In genomic region chr2:38983456-38983855, GRCm38 (mm10) we compare ENCODE assay signal across 19 mouse cellular contexts. TPM values are rescaled to one million over a fixed set of nuclear protein-coding genes. Genes with fewer than 3 reads are reported as not detected.
DNase-seq lines count a peak whose midpoint lies in the region; ATAC-seq and TF ChIP-seq lines count a peak whose summit lies in the region.
"Had no signal": no experiment of that assay in that cellular context is flagged by ENCODE, and none has a peak within 500 bp of the region (broad histone marks: within the 10 kb centered on the region; RNA-seq: fewer than 3 reads in every experiment).

No protein-coding gene starts in this region.

- H3K4me2 ChIP-seq in heart, postnatal 0 days (ENCODE audit: low read depth, low read length) = no peak overlapping the region
- H3K4me2 ChIP-seq: hindbrain, embryonic 12.5 days; kidney, embryonic 15.5 days; liver, embryonic 15.5 days; stomach, embryonic 15.5 days had no signal

- H3K4me3 ChIP-seq in heart, postnatal 0 days (ENCODE audit: low read depth, low read length) = no peak overlapping the region
- no peak overlapping the region for H3K4me3 ChIP-seq in lung, adult 2 months (replicated peaks; ENCODE audit: extremely low read depth, low read depth, low read length)
- no peak overlapping the region for H3K4me3 ChIP-seq in E14TG2a.4 (replicated peaks; ENCODE audit: low read length)
- H3K4me3 ChIP-seq: hindbrain, embryonic 12.5 days; kidney, embryonic 15.5 days; liver, embryonic 15.5 days; stomach, embryonic 15.5 days had no signal

- H3K27ac ChIP-seq in heart, postnatal 0 days (ENCODE audit: low read depth) = no peak overlapping the region
- H3K27ac ChIP-seq: hindbrain, embryonic 12.5 days; kidney, embryonic 15.5 days; liver, embryonic 15.5 days; stomach, embryonic 15.5 days had no signal

- intact Hi-C loops in heart, postnatal 25 days (cut with DNase I) = no loop called here

- H3K9me3 ChIP-seq in heart, postnatal 0 days (replicated peaks; ENCODE audit: control insufficient read depth, low read length) = no peaks in the 10 kb centered on the region
- H3K9me3 ChIP-seq in E14TG2a.4 (ENCODE audit: low read length) = peaks cover 12% of the 10 kb centered on the region
- H3K9me3 ChIP-seq: kidney, embryonic 15.5 days; stomach, embryonic 15.5 days had no signal

- H3K9ac ChIP-seq in heart, postnatal 0 days (replicated peaks; ENCODE audit: low read depth, low read length) = no peak overlapping the region
- H3K9ac ChIP-seq: hindbrain, embryonic 12.5 days; kidney, embryonic 15.5 days; liver, embryonic 15.5 days; stomach, embryonic 15.5 days had no signal

- DNase-seq in heart, postnatal 0 days (ENCODE audit: low spot score) = no peak
- DNase-seq in heart, adult 18-20 months = no peak
- no peak for DNase-seq in lung, adult 2 months
- no peak for DNase-seq in lung, postnatal 4 days
- DNase-seq in induced T-regulatory cell, adult 2 months (ENCODE audit: low read depth) = peak; percentile 29
- no peak for DNase-seq in urinary bladder, postnatal 14 days (ENCODE audit: low spot score)
- no peak for DNase-seq in heart, postnatal 25 days (ENCODE audit: low spot score)
- DNase-seq: cerebellum, adult 2 months; embryo, embryonic 11 days; gastrocnemius, postnatal 25 days; right cerebral cortex, postnatal 25 days had no signal

- no peak for TF ChIP-seq EP300 in heart, postnatal 0 days (IDR thresholded peaks at IDR 0.05; ENCODE audit: low read depth)

- H3K4me1 ChIP-seq in heart, postnatal 0 days (ENCODE audit: control insufficient read depth, insufficient read depth) = no peaks in the 10 kb centered on the region
- H3K4me1 ChIP-seq in lung, adult 2 months (ENCODE audit: control insufficient read depth, insufficient read depth, low read length) = no peaks in the 10 kb centered on the region
- peaks cover 35% of the 10 kb centered on the region for H3K4me1 ChIP-seq in E14TG2a.4 (replicated peaks; ENCODE audit: low read depth, low read length)
- H3K4me1 ChIP-seq: hindbrain, embryonic 12.5 days; kidney, embryonic 15.5 days had no signal

- no peak for TF ChIP-seq POLR2A in lung, adult 2 months (IDR thresholded peaks at IDR 0.05; ENCODE audit: borderline replicate concordance, extremely low read depth, low read depth, low read length)

- 98% methylated on average over 2 of the region's 2 CpGs for WGBS in heart, postnatal 0 days
- WGBS in lung, adult 2 months = 99% methylated on average over 2 of the region's 2 CpGs

- no peak for ATAC-seq in heart, postnatal 0 days (ENCODE audit: insufficient read depth, low read depth)
- ATAC-seq: forebrain, embryonic 16.5 days; Patski had no signal

- H3K27me3 ChIP-seq in heart, postnatal 0 days (ENCODE audit: control insufficient read depth, insufficient read depth, low read length) = no peaks in the 10 kb centered on the region
- H3K27me3 ChIP-seq in E14TG2a.4 (ENCODE audit: insufficient read depth, low read length) = peaks cover 7% of the 10 kb centered on the region
- H3K27me3 ChIP-seq: hindbrain, embryonic 12.5 days; kidney, embryonic 15.5 days; stomach, embryonic 15.5 days had no signal

- TF ChIP-seq CTCF in heart, postnatal 0 days (IDR thresholded peaks at IDR 0.05; ENCODE audit: low read depth) = peak; percentile 23; the same call in 1 of the 2 replicates
- TF ChIP-seq CTCF in lung, adult 2 months (IDR thresholded peaks at IDR 0.05; ENCODE audit: insufficient read depth, low read length) = peak; percentile 6; the same call in 1 of the 2 replicates
- peak; percentile 76 for TF ChIP-seq CTCF in E14TG2a.4 (conservative IDR thresholded peaks at IDR 0.05; ENCODE audit: low read length)

- H3K36me3 ChIP-seq in heart, postnatal 0 days (replicated peaks; ENCODE audit: control insufficient read depth, insufficient read depth, low read length) = no peaks in the 10 kb centered on the region
- H3K36me3 ChIP-seq in E14TG2a.4 (ENCODE audit: insufficient read depth, low read length) = no peaks in the 10 kb centered on the region
- H3K36me3 ChIP-seq: hindbrain, embryonic 12.5 days; kidney, embryonic 15.5 days; liver, embryonic 15.5 days; stomach, embryonic 15.5 days had no signal

RNA-seq across cellular contexts. Expression of gene Wdr38, which starts 13.8 kb away (rescaled TPM):
- 0.08 TPM in 1 of 2 replicates, not detected in the other for total RNA-seq in heart, postnatal 0 days (2014; rRNA removed; ENCODE audit: low replicate concordance)
- 0.83 and 1.1 TPM in 2 replicates for polyA plus RNA-seq in heart, postnatal 0 days (2015; fragmentation: Nextera tagmentation; extraction: Ambion mirVana)
- total RNA-seq in heart, adult 18-20 months (2021) = under 1 TPM in 1 of 2 experiments, not detected in 1; 0.18 TPM
- polyA plus RNA-seq in lung, adult 2 months (2012; rRNA removed) = 4.4 and 4.5 TPM in 2 replicates
- total RNA-seq in heart, postnatal 25 days (2021) = under 1 TPM; 0.08 TPM

RNA-seq across cellular contexts. Expression of gene Arpc5l, which starts 21.7 kb away (rescaled TPM):
- total RNA-seq in heart, postnatal 0 days (2014; rRNA removed; ENCODE audit: low replicate concordance) = 13.4 and 36.2 TPM in 2 replicates
- polyA plus RNA-seq in heart, postnatal 0 days (2015; fragmentation: Nextera tagmentation; extraction: Ambion mirVana) = 83.0 and 87.2 TPM in 2 replicates
- total RNA-seq in heart, adult 18-20 months (2021) = 100 to 1,000 TPM in 1 of 2 experiments, 10 to 100 TPM in 1; 96.6 to 115 TPM
- 27.7 and 28.3 TPM in 2 replicates for polyA plus RNA-seq in lung, adult 2 months (2012; rRNA removed)
- total RNA-seq in heart, postnatal 25 days (2021) = 10 to 100 TPM; 81.8 to 87.5 TPM

RNA-seq across cellular contexts. Expression of gene Rpl35, which starts 22.0 kb away (rescaled TPM):
- 54.2 and 56.4 TPM in 2 replicates for total RNA-seq in heart, postnatal 0 days (2014; rRNA removed; ENCODE audit: low replicate concordance)
- 539 and 573 TPM in 2 replicates for polyA plus RNA-seq in heart, postnatal 0 days (2015; fragmentation: Nextera tagmentation; extraction: Ambion mirVana)
- total RNA-seq in heart, adult 18-20 months (2021) = 100 to 1,000 TPM; 336 to 368 TPM
- 121 and 126 TPM in 2 replicates for polyA plus RNA-seq in lung, adult 2 months (2012; rRNA removed)
- total RNA-seq in heart, postnatal 25 days (2021) = 100 to 1,000 TPM; 298 to 299 TPM

RNA-seq across cellular contexts. Expression of gene Olfml2a, which starts 51.7 kb away (rescaled TPM):
- 12.7 and 19.5 TPM in 2 replicates for total RNA-seq in heart, postnatal 0 days (2014; rRNA removed; ENCODE audit: low replicate concordance)
- 3.3 and 3.4 TPM in 2 replicates for polyA plus RNA-seq in heart, postnatal 0 days (2015; fragmentation: Nextera tagmentation; extraction: Ambion mirVana)
- total RNA-seq in heart, adult 18-20 months (2021) = 1 to 10 TPM; 2.9 to 4.8 TPM
- 9.7 and 11.3 TPM in 2 replicates for polyA plus RNA-seq in lung, adult 2 months (2012; rRNA removed)
- total RNA-seq in heart, postnatal 25 days (2021) = 1 to 10 TPM; 5.2 to 6.3 TPM
- polyA plus RNA-seq: C2C12 had no signal

RNA-seq across cellular contexts. Expression of gene Nr6a1, which starts 56.0 kb away (rescaled TPM):
- total RNA-seq in heart, postnatal 0 days (2014; rRNA removed; ENCODE audit: low replicate concordance) = 0.99 and 8.7 TPM in 2 replicates
- 0.21 and 0.31 TPM in 2 replicates for polyA plus RNA-seq in heart, postnatal 0 days (2015; fragmentation: Nextera tagmentation; extraction: Ambion mirVana)
- 1 to 10 TPM in 1 of 2 experiments, under 1 TPM in 1; 0.82 to 1.2 TPM for total RNA-seq in heart, adult 18-20 months (2021)
- polyA plus RNA-seq in lung, adult 2 months (2012; rRNA removed) = 3.3 and 6.5 TPM in 2 replicates
- 1 to 10 TPM; 1.1 TPM for total RNA-seq in heart, postnatal 25 days (2021)

Comparison
In these comparisons a context has a peak if more than half of its experiments do, and no peak if none do; other contexts are left out.
1. CTCF ChIP-seq: peak in every context shown above with its lines; median percentile 76 in E14TG2a.4; 23 in heart, postnatal 0 days; 6 in lung, adult 2 months.